Mouse (Mus musculus) mesoderm, embryonic 11.5 days (tissue): ENCODE data around the gene Mob1a.
"Not testable (repeated sequence)": the region's sequence is repeated elsewhere in the genome, so short reads cannot be mapped to it uniquely, and the experiment has no call there.

Source experiments
- DNase-seq: peaks from one replicate; pipeline ENCODE4 v3.0.0-alpha.2; 2012; ENCODE audit warnings: low read depth, low spot score

Gene Mob1a

GRCm38 (mm10) chr6:83342957-83343356 lies 17.1 kb downstream of the Mob1a start:
- no peak for DNase-seq

- DNase-seq = not testable (repeated sequence)
Measured at GRCm38 (mm10) chr6:83345285-83345684, 19.5 kb downstream of the Mob1a start.

- DNase-seq = no peak
Measured at GRCm38 (mm10) chr6:83347916-83348315, 22.1 kb downstream of the Mob1a start.

GRCm38 (mm10) chr6:83348873-83349272 lies 23.1 kb downstream of the Mob1a start, which contains the start of gene Bola3:
TSS of gene Bola3 (plus strand) at chr6:83349147.
- DNase-seq = no peak

GRCm38 (mm10) chr6:83349274-83349958 lies 23.6 kb downstream of the Mob1a start:
- DNase-seq = peak; percentile 84

GRCm38 (mm10) chr6:83350172-83350571 lies 24.4 kb downstream of the Mob1a start:
- DNase-seq = no peak

GRCm38 (mm10) chr6:83350851-83351405 lies 25.1 kb downstream of the Mob1a start:
- no peak for DNase-seq

GRCm38 (mm10) chr6:83351490-83352160 lies 25.8 kb downstream of the Mob1a start:
- no peak for DNase-seq

GRCm38 (mm10) chr6:83352666-83353410 lies 27.0 kb downstream of the Mob1a start:
- no peak for DNase-seq

GRCm38 (mm10) chr6:83354856-83355781 lies 29.3 kb downstream of the Mob1a start:
- DNase-seq = no peak

- DNase-seq = peak; percentile 83
Measured at GRCm38 (mm10) chr6:83356569-83357138, 30.8 kb downstream of the Mob1a start.

- DNase-seq = no peak
Measured at GRCm38 (mm10) chr6:83357436-83357835, 31.6 kb downstream of the Mob1a start.

GRCm38 (mm10) chr6:83361523-83362248 lies 35.9 kb downstream of the Mob1a start:
- DNase-seq = no peak

GRCm38 (mm10) chr6:83363075-83363474 lies 37.3 kb downstream of the Mob1a start:
- no peak for DNase-seq

GRCm38 (mm10) chr6:83370316-83370965 lies 44.6 kb downstream of the Mob1a start:
- DNase-seq = no peak

GRCm38 (mm10) chr6:83371350-83371749 lies 45.5 kb downstream of the Mob1a start:
- no peak for DNase-seq

GRCm38 (mm10) chr6:83373704-83374300 lies 48.0 kb downstream of the Mob1a start:
- DNase-seq = no peak

GRCm38 (mm10) chr6:83381510-83382491 lies 56.0 kb downstream of the Mob1a start:
- DNase-seq = no peak
